Mouse (Mus musculus) stomach, embryonic 16.5 days (tissue): ENCODE data around the gene Plk5. TPM values are rescaled to one million over a fixed set of nuclear protein-coding genes. Genes with fewer than 3 reads are reported as not detected.

Experiments used
- ATAC-seq: fragments of 200-750 bp; cut with Nextera tagmentation; 2 replicates; pipeline ENCODE4 v1.8.0; 2017; ENCODE audit warnings: moderate number of reproducible peaks, moderate TSS enrichment; ENCODE audit not compliant: insufficient read depth, low FRiP score
- H3K27ac ChIP-seq: fragments of 300-500 bp; sonication (generic); 2 replicates; pipeline ENCODE4 v1.5.1; 2014; ENCODE audit warnings: low read length
- H3K27me3 ChIP-seq: fragments of 300-500 bp; sonication (generic); 2 replicates; pipeline ENCODE4 v1.6.1; 2014; ENCODE audit warnings: low read length, control low read depth, mixed read lengths; ENCODE audit not compliant: control insufficient read depth, insufficient read depth
- H3K36me3 ChIP-seq: fragments of 300-500 bp; sonication (generic); 2 replicates; pipeline ENCODE4 v1.6.1; 2014; ENCODE audit warnings: low read length; ENCODE audit not compliant: control insufficient read depth, insufficient read depth
- H3K4me1 ChIP-seq: fragments of 300-500 bp; sonication (generic); 2 replicates; pipeline ENCODE4 v1.6.1; 2014; ENCODE audit warnings: low read length, control low read depth, mixed read lengths; ENCODE audit not compliant: control insufficient read depth, insufficient read depth
- H3K4me2 ChIP-seq: fragments of 300-500 bp; sonication (generic); 2 replicates; pipeline ENCODE4 v1.6.1; 2014; ENCODE audit warnings: low read depth, low read length, mixed read lengths
- H3K4me3 ChIP-seq: fragments of 300-500 bp; sonication (generic); replicated peaks from 2 replicates; pipeline ENCODE4 v1.5.1; 2014; ENCODE audit warnings: mild to moderate bottlenecking, low read length
- H3K9ac ChIP-seq: fragments of 300-500 bp; sonication (generic); 2 replicates; pipeline ENCODE4 v1.6.1; 2014; ENCODE audit warnings: low read length
- H3K9me3 ChIP-seq: fragments of 300-500 bp; sonication (generic); replicated peaks from 2 replicates; pipeline ENCODE4 v1.6.1; 2016; ENCODE audit warnings: low read length, control low read depth; ENCODE audit not compliant: control insufficient read depth
- WGBS: fragments of 180-500 bp; shearing (Covaris S2); extraction: QIAGEN DNeasy Blood & Tissue Kit; methylation state at CpG from one replicate; pipeline ENCODE4 v1.1.7; 2014; 5-methylcytosine and 5-hydroxymethylcytosine counted together
- polyA plus RNA-seq: library from polyadenylated mRNA; unstranded; fragments of >200 nt; fragmentation: Nextera tagmentation; extraction: Ambion mirVana; gene quantifications from 2 replicates; pipeline ENCODE4 v1.2.1, GENCODE M21; 2015

The Plk5 gene
- polyA plus RNA-seq, 1 experiment from 2014 or later: 0.14 TPM

DNA sequence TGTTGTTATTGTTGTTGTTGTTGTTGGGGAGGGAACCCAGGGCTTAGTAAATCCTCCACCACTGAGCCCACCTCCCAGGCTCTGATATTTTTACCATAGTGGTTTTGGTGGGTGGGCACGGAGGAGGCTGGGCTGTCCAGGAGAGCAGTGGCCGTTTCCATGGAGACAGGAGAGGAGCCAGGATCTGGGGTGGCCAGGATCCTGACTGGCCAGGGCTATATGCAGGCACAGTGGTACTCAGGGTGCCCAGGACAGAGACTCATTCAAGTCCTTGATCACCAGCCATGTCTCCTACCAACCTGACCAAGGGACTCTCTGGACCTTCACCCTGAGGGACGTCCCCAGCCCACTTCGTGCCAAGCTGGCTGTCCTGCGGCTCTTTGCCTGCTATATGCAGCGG is 7.5 kb downstream of the Plk5 start:
- Histone ChIP-seq H3K4me2 (no peak overlapping the region), H3K27ac (no peak overlapping the region), H3K9me3 (no peaks in the 10 kb centered on the region), H3K27me3 (peaks cover 1% of the 10 kb centered on the region), H3K4me3 (no peak overlapping the region), H3K9ac (no peak overlapping the region), H3K4me1 (no peaks in the 10 kb centered on the region), H3K36me3 (no peaks in the 10 kb centered on the region)
- WGBS: 44% methylated on average over 6 of the region's 6 CpGs
- no peak for ATAC-seq

DNA sequence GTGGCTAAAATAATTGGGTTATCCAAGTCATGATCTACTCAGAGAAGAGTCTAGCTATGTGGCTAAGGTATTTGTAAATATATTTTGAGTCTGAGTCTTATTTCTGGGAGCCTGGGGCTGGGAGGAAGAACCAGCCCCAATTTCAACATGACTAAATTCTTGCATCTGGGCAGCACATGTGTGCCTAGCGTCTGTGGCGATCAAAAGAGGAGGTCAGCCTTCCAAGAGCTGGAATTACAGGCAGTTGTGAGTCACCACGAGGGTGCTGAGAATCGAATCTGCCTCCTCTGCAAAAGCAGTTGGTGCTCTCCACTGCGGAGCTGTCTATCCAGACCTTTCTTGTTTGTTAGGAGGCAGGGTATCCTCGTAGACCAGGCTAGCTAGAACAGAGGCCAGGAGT is 9.5 kb downstream of the Plk5 start:
- no peaks in the 10 kb centered on the region; the same call in 1 of the 2 replicates for H3K27me3 ChIP-seq
- H3K4me2 ChIP-seq: no peak overlapping the region
- no peaks in the 10 kb centered on the region for H3K9me3 ChIP-seq
- no peak for ATAC-seq
- no peaks in the 10 kb centered on the region for H3K4me1 ChIP-seq
- 73% methylated on average over 6 of the region's 6 CpGs for WGBS
- no peaks in the 10 kb centered on the region for H3K36me3 ChIP-seq
- no peak overlapping the region for H3K27ac ChIP-seq
- no peak overlapping the region for H3K9ac ChIP-seq
- no peak overlapping the region for H3K4me3 ChIP-seq

DNA sequence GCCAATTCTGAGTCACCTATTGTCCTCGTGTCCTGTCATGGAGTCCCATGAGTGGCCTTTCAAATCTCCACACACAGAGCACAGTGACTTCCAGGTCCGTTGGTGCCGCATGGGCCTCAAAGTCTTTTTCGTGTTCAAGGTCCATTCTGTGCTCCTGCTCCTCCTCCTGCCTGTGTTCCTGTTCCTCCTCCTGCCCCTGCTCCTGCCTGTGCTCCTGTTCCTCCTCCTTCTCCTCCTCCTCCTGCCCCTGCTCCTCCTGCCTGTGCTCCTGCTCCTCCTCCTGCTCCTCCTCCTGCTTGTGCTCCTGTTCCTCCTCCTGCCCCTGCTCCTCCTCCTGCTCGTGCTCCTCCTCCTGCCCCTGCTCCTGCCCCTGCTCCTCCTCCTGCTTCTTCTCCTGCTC is 11.7 kb downstream of the Plk5 start:
- Histone ChIP-seq H3K9me3 (no peaks in the 10 kb centered on the region), H3K27ac (no peak overlapping the region), H3K4me1 (0 out of 2 replicates have a peak, but pooled peaks cover 3% of the 10 kb centered on the region), H3K4me3 (no peak overlapping the region), H3K36me3 (no peaks in the 10 kb centered on the region), H3K9ac (no peak overlapping the region), H3K4me2 (no peak overlapping the region), H3K27me3 (no peaks in the 10 kb centered on the region; the same call in 1 of the 2 replicates)
- WGBS: 50% methylated on average over 5 of the region's 5 CpGs
- no peak for ATAC-seq

DNA sequence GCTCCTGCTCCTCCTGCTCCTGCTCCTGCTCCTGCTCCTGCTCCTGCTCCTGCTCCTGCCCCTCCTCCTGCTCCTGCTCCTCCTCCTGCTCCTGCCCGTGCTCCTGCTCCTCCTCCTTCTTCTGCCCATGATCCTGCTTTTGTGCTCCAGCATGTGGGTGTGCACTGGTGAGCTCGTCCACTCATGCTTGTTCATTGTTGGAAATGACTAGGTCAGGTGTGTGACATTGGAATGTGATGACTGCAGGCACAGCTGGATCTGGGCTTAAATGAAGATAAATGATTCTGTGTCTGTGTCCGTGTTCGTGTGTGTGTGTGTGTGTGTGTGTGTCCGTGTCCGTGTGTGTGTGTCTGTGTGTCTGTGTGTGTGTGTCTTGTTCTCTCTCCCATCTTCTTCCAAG is 12.1 kb downstream of the Plk5 start:
- Histone ChIP-seq H3K4me3 (no peak overlapping the region), H3K4me2 (no peak overlapping the region), H3K36me3 (no peaks in the 10 kb centered on the region), H3K9ac (no peak overlapping the region), H3K27me3 (no peaks in the 10 kb centered on the region; the same call in 1 of the 2 replicates), H3K9me3 (no peaks in the 10 kb centered on the region), H3K4me1 (0 out of 2 replicates have a peak, but pooled peaks cover 3% of the 10 kb centered on the region), H3K27ac (no peak overlapping the region)
- no peak for ATAC-seq
- WGBS: 84% methylated on average over 6 of the region's 6 CpGs

DNA sequence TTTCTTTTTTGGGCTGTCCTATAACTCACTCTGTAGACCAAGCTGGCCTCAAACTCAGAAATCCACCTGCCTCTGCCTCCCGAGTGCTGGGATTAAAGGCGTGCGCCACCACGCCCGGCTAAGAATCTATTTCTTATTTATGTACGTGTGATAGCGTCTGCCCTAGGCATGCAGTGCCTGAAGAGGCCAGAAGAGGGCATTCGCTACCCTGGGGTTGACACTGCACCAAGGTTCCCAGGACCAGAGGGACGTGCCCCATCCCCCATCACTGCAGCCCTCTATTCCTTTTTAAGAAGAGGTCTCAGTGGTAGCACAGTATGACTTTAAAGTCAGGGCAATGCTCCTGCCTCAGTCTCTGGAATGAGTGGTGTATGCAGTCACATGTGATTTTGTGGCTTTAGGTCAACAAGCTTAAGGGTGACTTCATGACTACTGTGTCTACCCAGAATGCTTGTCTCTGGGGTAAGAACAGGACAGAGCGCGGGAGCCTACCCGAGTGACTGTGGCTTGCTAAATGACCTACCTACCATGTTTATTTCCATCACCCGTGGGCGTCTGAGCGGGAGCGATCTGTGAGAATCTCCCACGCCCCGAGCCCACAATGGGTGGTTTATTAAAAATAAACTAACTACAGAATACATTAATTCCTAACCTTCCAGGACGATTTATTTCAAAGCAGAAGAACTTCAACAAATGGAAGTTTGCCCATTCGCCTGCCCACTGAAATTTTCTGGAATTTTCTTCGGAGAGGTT is 13.9 kb downstream of the Plk5 start:
- Histone ChIP-seq H3K27me3 (no peaks in the 10 kb centered on the region; the same call in 1 of the 2 replicates), H3K4me2 (no peak overlapping the region), H3K9ac (no peak overlapping the region), H3K36me3 (no peaks in the 10 kb centered on the region), H3K4me1 (0 out of 2 replicates have a peak, but pooled peaks cover 3% of the 10 kb centered on the region), H3K27ac (no peak overlapping the region), H3K9me3 (no peaks in the 10 kb centered on the region), H3K4me3 (no peak overlapping the region)
- ATAC-seq: no peak
- 78% methylated on average over 21 of the region's 21 CpGs for WGBS

GRCm38 (mm10) chr10:80371411-80371966 is 15.2 kb downstream of the Plk5 start:
- no peaks in the 10 kb centered on the region for H3K9me3 ChIP-seq
- 6% methylated on average over 12 of the region's 12 CpGs for WGBS
- ATAC-seq: peak; percentile 76; the same call in 1 of the 2 replicates
- H3K9ac ChIP-seq: peak overlapping the region; percentile 24; the same call in 1 of the 2 replicates
- H3K27me3 ChIP-seq: no peaks in the 10 kb centered on the region; the same call in 1 of the 2 replicates
- H3K36me3 ChIP-seq: no peaks in the 10 kb centered on the region
- peak overlapping the region; percentile 35 for H3K4me2 ChIP-seq
- H3K4me3 ChIP-seq: peak overlapping the region; percentile 26
- H3K4me1 ChIP-seq: 0 out of 2 replicates have a peak, but pooled peaks cover 3% of the 10 kb centered on the region
- H3K27ac ChIP-seq: 0 out of 2 replicates have a peak overlapping the region, but pooled peaks have one; percentile 27

- Histone ChIP-seq H3K4me1 (0 out of 2 replicates have a peak, but pooled peaks cover 3% of the 10 kb centered on the region), H3K9ac (peak overlapping the region; percentile 24; the same call in 1 of the 2 replicates), H3K9me3 (no peaks in the 10 kb centered on the region), H3K4me2 (peak overlapping the region; percentile 35), H3K36me3 (no peaks in the 10 kb centered on the region), H3K27ac (peak overlapping the region; percentile 27; the same call in 1 of the 2 replicates), H3K4me3 (no peak overlapping the region; the same call in 1 of the 2 replicates), H3K27me3 (no peaks in the 10 kb centered on the region)
- no peak for ATAC-seq
- WGBS: 47% methylated on average over 9 of the region's 9 CpGs
Observed at GRCm38 (mm10) chr10:80371983-80372382, 15.7 kb downstream of the Plk5 start.

DNA sequence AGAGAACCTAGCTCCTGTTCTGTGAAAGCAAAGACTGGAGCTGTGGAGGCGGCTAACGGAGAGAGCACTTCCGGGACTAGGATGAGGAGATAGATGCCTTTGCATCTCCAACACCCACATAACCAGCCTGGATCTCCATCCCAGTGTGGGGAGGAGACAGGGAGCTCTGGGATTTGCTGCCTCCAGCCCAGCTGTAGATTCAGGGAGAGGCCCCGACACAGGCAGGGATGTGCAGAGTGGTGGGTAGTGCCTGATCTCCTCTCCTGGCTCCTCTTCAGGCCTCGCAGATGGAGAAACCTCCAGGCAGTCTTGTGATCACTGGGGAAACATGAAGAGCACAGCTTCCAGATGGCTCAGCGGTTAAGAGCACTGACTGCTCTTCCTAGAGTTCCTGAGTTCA is 16.4 kb downstream of the Plk5 start:
- ATAC-seq: no peak
- 83% methylated on average over 6 of the region's 6 CpGs for WGBS
- no peaks in the 10 kb centered on the region for H3K27me3 ChIP-seq

DNA sequence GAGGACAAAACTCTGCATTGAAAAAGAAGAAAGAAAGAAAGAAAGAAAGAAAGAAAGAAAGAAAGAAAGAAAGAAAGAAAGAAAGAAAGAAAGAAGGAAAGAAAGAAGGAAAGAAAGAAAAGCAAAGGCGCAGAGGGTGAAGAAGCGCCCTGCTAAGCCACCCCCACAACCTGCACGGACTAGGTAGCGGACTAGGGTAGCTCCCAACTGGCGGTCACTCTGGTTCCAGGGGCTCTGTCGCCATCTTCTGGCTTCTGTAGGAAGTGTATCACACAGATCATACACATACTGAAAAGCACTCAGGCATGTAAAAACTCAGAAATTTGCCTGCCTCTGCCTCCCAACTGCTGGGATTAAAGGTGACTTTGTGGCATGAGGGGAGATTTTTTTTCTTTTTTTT is 17.8 kb downstream of the Plk5 start:
- WGBS: 27% methylated on average over 6 of the region's 6 CpGs
- no peak overlapping the region for H3K4me3 ChIP-seq
- 0 out of 2 replicates have a peak, but pooled peaks cover 3% of the 10 kb centered on the region for H3K4me1 ChIP-seq
- no peaks in the 10 kb centered on the region for H3K36me3 ChIP-seq
- no peaks in the 10 kb centered on the region for H3K9me3 ChIP-seq
- no peak overlapping the region for H3K4me2 ChIP-seq
- no peak for ATAC-seq
- no peaks in the 10 kb centered on the region for H3K27me3 ChIP-seq
- H3K9ac ChIP-seq: no peak overlapping the region
- no peak overlapping the region for H3K27ac ChIP-seq

More for the DNA sequence above, 16.4 kb downstream of the Plk5 start:
- Histone ChIP-seq H3K36me3 (no peaks in the 10 kb centered on the region), H3K4me3 (no peak overlapping the region), H3K4me2 (no peak overlapping the region), H3K9me3 (no peaks in the 10 kb centered on the region), H3K4me1 (0 out of 2 replicates have a peak, but pooled peaks cover 3% of the 10 kb centered on the region), H3K9ac (no peak overlapping the region), H3K27ac (no peak overlapping the region)
